Mouse (Mus musculus): ENCODE results near the gene Ivns1abp.

GRCm38 (mm10) chr1:151352911-151353310 lies 8.6 kb downstream of the Ivns1abp start:
- TF ChIP-seq POLR2A (IDR thresholded peaks at IDR 0.05; ENCODE audit: borderline replicate concordance, low read depth, low read length) = no peak
- no peak for TF ChIP-seq CTCF (IDR thresholded peaks at IDR 0.05; ENCODE audit: low read depth, low read length)
